Comparison of ENCODE assay signal across 8 mouse cellular contexts in the genomic region with DNA sequence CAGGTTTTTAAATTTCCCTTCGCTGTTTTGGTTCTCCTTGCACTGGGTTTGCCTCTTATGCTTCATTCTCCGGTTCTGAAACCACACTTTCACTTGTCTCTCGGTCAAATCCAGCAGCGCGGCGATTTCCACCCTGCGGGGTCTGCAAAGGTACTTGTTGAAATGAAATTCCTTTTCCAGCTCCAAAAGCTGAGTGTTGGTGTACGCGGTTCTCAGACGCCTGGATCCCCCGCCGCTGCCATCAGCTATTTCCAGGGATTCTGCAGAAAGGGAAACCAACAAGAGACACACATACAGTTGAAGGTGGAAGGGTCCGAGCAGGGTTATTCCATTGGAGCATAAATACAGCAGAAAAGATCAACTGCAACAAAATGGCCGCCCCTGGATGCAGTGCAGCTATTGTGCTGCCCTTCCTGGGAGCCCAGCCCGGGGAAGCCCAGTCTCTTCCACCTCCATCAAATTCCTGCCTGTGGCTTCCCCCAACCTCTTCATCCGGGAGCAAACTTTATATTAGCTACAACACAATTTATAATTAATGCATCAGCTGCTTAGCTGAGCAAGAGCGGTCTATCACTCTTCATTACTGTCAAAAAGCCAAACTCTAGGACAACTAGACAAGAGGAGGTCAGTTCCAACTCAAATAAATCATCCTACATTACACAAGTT. TPM values are rescaled to one million over a fixed set of nuclear protein-coding genes. Genes with fewer than 3 reads are reported as not detected.
DNase-seq lines count a peak whose midpoint lies in the region; ATAC-seq and TF ChIP-seq lines count a peak whose summit lies in the region.

No protein-coding gene starts in this region.

- H3K27ac ChIP-seq in forebrain, embryonic 10.5 days, result no peak overlapping the region
- no peak overlapping the region for H3K27ac ChIP-seq in forebrain, embryonic 15.5 days (replicated peaks)
- H3K27ac ChIP-seq in spleen, adult 2 months (ENCODE audit: insufficient read depth, low read length), result 0 out of 2 replicates have a peak overlapping the region, but pooled peaks have one; percentile 9
- H3K27ac ChIP-seq in limb, embryonic 13.5 days, result no peak overlapping the region
- peak overlapping the region; percentile 96 for H3K27ac ChIP-seq in stomach, postnatal 0 days (replicated peaks)

- WGBS in forebrain, embryonic 10.5 days, result 1% methylated on average over 17 of the region's 17 CpGs
- WGBS in forebrain, embryonic 15.5 days, result under 1% methylated on average over 17 of the region's 17 CpGs
- WGBS in spleen, adult 2 months, result 72% methylated on average over 17 of the region's 17 CpGs
- WGBS in limb, embryonic 13.5 days, result 17% methylated on average over 17 of the region's 17 CpGs
- 14% methylated on average over 17 of the region's 17 CpGs for WGBS in stomach, postnatal 0 days

- peak; percentile 62 for DNase-seq in forebrain, embryonic 10.5 days (ENCODE audit: extremely low spot score, low spot score)
- DNase-seq in spleen, adult 2 months (ENCODE audit: low read depth in 1 of 2, low spot score in 2 of 2), result no peak
- no peak for DNase-seq in spleen, adult 12 weeks (ENCODE audit: low spot score)
- DNase-seq in stomach, postnatal 0 days (ENCODE audit: low spot score), result no peak
- DNase-seq in cerebellum, adult 11 months, result no peak

- H3K9me3 ChIP-seq in forebrain, embryonic 10.5 days, result no peaks in the 10 kb centered on the region
- no peaks in the 10 kb centered on the region for H3K9me3 ChIP-seq in forebrain, embryonic 15.5 days
- H3K9me3 ChIP-seq in limb, embryonic 13.5 days, result no peaks in the 10 kb centered on the region
- no peaks in the 10 kb centered on the region for H3K9me3 ChIP-seq in stomach, postnatal 0 days (ENCODE audit: control insufficient read depth, low read length)

- peaks cover 25% of the 10 kb centered on the region for H3K4me1 ChIP-seq in forebrain, embryonic 10.5 days
- peaks cover 6% of the 10 kb centered on the region for H3K4me1 ChIP-seq in forebrain, embryonic 15.5 days
- H3K4me1 ChIP-seq in spleen, adult 2 months (ENCODE audit: control insufficient read depth, insufficient read depth, insufficient read length), result no peaks in the 10 kb centered on the region
- H3K4me1 ChIP-seq in limb, embryonic 13.5 days, result peaks cover 59% of the 10 kb centered on the region
- no peaks in the 10 kb centered on the region for H3K4me1 ChIP-seq in stomach, postnatal 0 days (replicated peaks; ENCODE audit: control insufficient read depth, insufficient read depth)

- no peak for TF ChIP-seq POLR2A in spleen, adult 2 months (IDR thresholded peaks at IDR 0.05; ENCODE audit: low read depth, low read length)

- H3K9ac ChIP-seq in forebrain, embryonic 15.5 days (replicated peaks), result no peak overlapping the region
- H3K9ac ChIP-seq in limb, embryonic 13.5 days, result no peak overlapping the region
- peak overlapping the region; percentile 89 for H3K9ac ChIP-seq in stomach, postnatal 0 days (ENCODE audit: low read length)

- no peak for ATAC-seq in forebrain, embryonic 15.5 days (replicated peaks)
- ATAC-seq in limb, embryonic 13.5 days (ENCODE audit: low FRiP score, low read depth), result no peak
- ATAC-seq in stomach, postnatal 0 days (ENCODE audit: low FRiP score, low TSS enrichment), result no peak
- ATAC-seq in CD4-positive, CD25-positive, alpha-beta regulatory T cell, adult 4 months, result no peak

- H3K36me3 ChIP-seq in forebrain, embryonic 10.5 days (replicated peaks), result no peaks in the 10 kb centered on the region
- no peaks in the 10 kb centered on the region for H3K36me3 ChIP-seq in forebrain, embryonic 15.5 days
- no peaks in the 10 kb centered on the region for H3K36me3 ChIP-seq in spleen, adult 2 months (ENCODE audit: control insufficient read depth, insufficient read depth, low read length)
- H3K36me3 ChIP-seq in limb, embryonic 13.5 days, result no peaks in the 10 kb centered on the region
- H3K36me3 ChIP-seq in stomach, postnatal 0 days (ENCODE audit: control insufficient read depth, insufficient read depth, low read length), result no peaks in the 10 kb centered on the region

- no peak overlapping the region for H3K4me2 ChIP-seq in forebrain, embryonic 15.5 days (replicated peaks)
- H3K4me2 ChIP-seq in limb, embryonic 13.5 days (replicated peaks), result peak overlapping the region; percentile 62
- H3K4me2 ChIP-seq in stomach, postnatal 0 days (replicated peaks; ENCODE audit: low read depth), result peak overlapping the region; percentile 77

- H3K27me3 ChIP-seq in forebrain, embryonic 10.5 days (ENCODE audit: poor library complexity, severe bottlenecking), result peaks cover 100% of the 10 kb centered on the region
- peaks cover 95% of the 10 kb centered on the region for H3K27me3 ChIP-seq in forebrain, embryonic 15.5 days
- H3K27me3 ChIP-seq in spleen, adult 2 months (ENCODE audit: control insufficient read depth, insufficient read depth, low read length), result peaks cover 16% of the 10 kb centered on the region
- H3K27me3 ChIP-seq in limb, embryonic 13.5 days, result peaks cover 90% of the 10 kb centered on the region
- no peaks in the 10 kb centered on the region; the same call in 1 of the 2 replicates for H3K27me3 ChIP-seq in stomach, postnatal 0 days (ENCODE audit: control insufficient read depth, insufficient read depth, low read length)

- no peak overlapping the region for H3K4me3 ChIP-seq in forebrain, embryonic 10.5 days
- no peak overlapping the region for H3K4me3 ChIP-seq in forebrain, embryonic 15.5 days
- H3K4me3 ChIP-seq in spleen, adult 2 months (ENCODE audit: extremely low read depth, insufficient read depth, insufficient read length), result peak overlapping the region; percentile 8; the same call in 1 of the 2 replicates
- H3K4me3 ChIP-seq in limb, embryonic 13.5 days, result peak overlapping the region; percentile 36
- H3K4me3 ChIP-seq in stomach, postnatal 0 days (ENCODE audit: low read depth, low read length), result peak overlapping the region; percentile 65

- no peak for TF ChIP-seq EP300 in stomach, postnatal 0 days (optimal IDR thresholded peaks at IDR 0.05)

- no peak for TF ChIP-seq CTCF in spleen, adult 2 months (IDR thresholded peaks at IDR 0.05; ENCODE audit: extremely low read depth, insufficient read depth, insufficient read length, insufficient replicate concordance)
- TF ChIP-seq CTCF in stomach, postnatal 0 days (IDR thresholded peaks at IDR 0.05; ENCODE audit: low read depth), result no peak

RNA-seq across cellular contexts. Expression of a gene that starts 1.1 kb away (rescaled TPM):
- polyA plus RNA-seq in forebrain, embryonic 10.5 days (2016; fragmentation: Nextera tagmentation; extraction: Ambion mirVana), result not detected in 2 replicates
- not detected in 2 replicates for polyA plus RNA-seq in forebrain, embryonic 15.5 days (2015; fragmentation: Nextera tagmentation; extraction: Ambion mirVana)
- polyA plus RNA-seq in spleen, adult 2 months (2012; rRNA removed), result 0.27 and 0.65 TPM in 2 replicates
- 1.5 and 2.5 TPM in 2 replicates for polyA plus RNA-seq in limb, embryonic 13.5 days (2015; fragmentation: Nextera tagmentation; extraction: Ambion mirVana)
- 5.1 and 5.3 TPM in 2 replicates for polyA plus RNA-seq in stomach, postnatal 0 days (2015; fragmentation: Nextera tagmentation; extraction: Ambion mirVana)
- not detected for polyA plus RNA-seq in CD4-positive, CD25-positive, alpha-beta regulatory T cell, adult 4 months (2017; shearing (Covaris generic))

RNA-seq across cellular contexts. Expression of a gene that starts 5.4 kb away (rescaled TPM):
- not detected in 2 replicates for polyA plus RNA-seq in forebrain, embryonic 10.5 days (2016; fragmentation: Nextera tagmentation; extraction: Ambion mirVana)
- not detected in 2 replicates for polyA plus RNA-seq in forebrain, embryonic 15.5 days (2015; fragmentation: Nextera tagmentation; extraction: Ambion mirVana)
- polyA plus RNA-seq in spleen, adult 2 months (2012; rRNA removed), result 0.12 and 0.21 TPM in 2 replicates
- 1.1 and 1.5 TPM in 2 replicates for polyA plus RNA-seq in limb, embryonic 13.5 days (2015; fragmentation: Nextera tagmentation; extraction: Ambion mirVana)
- polyA plus RNA-seq in stomach, postnatal 0 days (2015; fragmentation: Nextera tagmentation; extraction: Ambion mirVana), result 0.35 and 0.56 TPM in 2 replicates
- polyA plus RNA-seq in CD4-positive, CD25-positive, alpha-beta regulatory T cell, adult 4 months (2017; shearing (Covaris generic)), result not detected

RNA-seq across cellular contexts. Expression of a gene that starts 13.8 kb away (rescaled TPM):
- not detected in 2 replicates for polyA plus RNA-seq in forebrain, embryonic 10.5 days (2016; fragmentation: Nextera tagmentation; extraction: Ambion mirVana)
- not detected in 2 replicates for polyA plus RNA-seq in forebrain, embryonic 15.5 days (2015; fragmentation: Nextera tagmentation; extraction: Ambion mirVana)
- not detected in 2 replicates for polyA plus RNA-seq in spleen, adult 2 months (2012; rRNA removed)
- 0.66 and 0.71 TPM in 2 replicates for polyA plus RNA-seq in limb, embryonic 13.5 days (2015; fragmentation: Nextera tagmentation; extraction: Ambion mirVana)
- polyA plus RNA-seq in stomach, postnatal 0 days (2015; fragmentation: Nextera tagmentation; extraction: Ambion mirVana), result 0.90 and 0.99 TPM in 2 replicates
- not detected for polyA plus RNA-seq in CD4-positive, CD25-positive, alpha-beta regulatory T cell, adult 4 months (2017; shearing (Covaris generic))

RNA-seq across cellular contexts. Expression of a gene that starts 28.1 kb away (rescaled TPM):
- not detected in 2 replicates for polyA plus RNA-seq in forebrain, embryonic 10.5 days (2016; fragmentation: Nextera tagmentation; extraction: Ambion mirVana)
- not detected in 2 replicates for polyA plus RNA-seq in forebrain, embryonic 15.5 days (2015; fragmentation: Nextera tagmentation; extraction: Ambion mirVana)
- polyA plus RNA-seq in spleen, adult 2 months (2012; rRNA removed), result 0.68 and 0.79 TPM in 2 replicates
- 0.52 and 0.96 TPM in 2 replicates for polyA plus RNA-seq in limb, embryonic 13.5 days (2015; fragmentation: Nextera tagmentation; extraction: Ambion mirVana)
- polyA plus RNA-seq in stomach, postnatal 0 days (2015; fragmentation: Nextera tagmentation; extraction: Ambion mirVana), result 2.5 and 2.6 TPM in 2 replicates
- not detected for polyA plus RNA-seq in CD4-positive, CD25-positive, alpha-beta regulatory T cell, adult 4 months (2017; shearing (Covaris generic))

RNA-seq across cellular contexts. Expression of a gene that starts 40.9 kb away (rescaled TPM):
- polyA plus RNA-seq in forebrain, embryonic 10.5 days (2016; fragmentation: Nextera tagmentation; extraction: Ambion mirVana), result not detected in 2 replicates
- polyA plus RNA-seq in forebrain, embryonic 15.5 days (2015; fragmentation: Nextera tagmentation; extraction: Ambion mirVana), result not detected in 2 replicates
- 1.3 and 1.8 TPM in 2 replicates for polyA plus RNA-seq in spleen, adult 2 months (2012; rRNA removed)
- 4.8 and 5.3 TPM in 2 replicates for polyA plus RNA-seq in limb, embryonic 13.5 days (2015; fragmentation: Nextera tagmentation; extraction: Ambion mirVana)
- polyA plus RNA-seq in stomach, postnatal 0 days (2015; fragmentation: Nextera tagmentation; extraction: Ambion mirVana), result 8.4 and 8.9 TPM in 2 replicates
- not detected for polyA plus RNA-seq in CD4-positive, CD25-positive, alpha-beta regulatory T cell, adult 4 months (2017; shearing (Covaris generic))

Comparison
In these comparisons a context has a peak if more than half of its experiments do, and no peak if none do; other contexts are left out.
1. H3K27ac ChIP-seq: peak in spleen, adult 2 months (single experiment) and stomach, postnatal 0 days (single experiment); none in forebrain, embryonic 10.5 days (single experiment), forebrain, embryonic 15.5 days (single experiment) and limb, embryonic 13.5 days (single experiment).
2. H3K4me3 ChIP-seq: peak in spleen, adult 2 months (single experiment), limb, embryonic 13.5 days (single experiment) and stomach, postnatal 0 days (single experiment); none in forebrain, embryonic 10.5 days (single experiment) and forebrain, embryonic 15.5 days (single experiment).